Comparison of ENCODE assay signal across 15 mouse cellular contexts in the genomic region with DNA sequence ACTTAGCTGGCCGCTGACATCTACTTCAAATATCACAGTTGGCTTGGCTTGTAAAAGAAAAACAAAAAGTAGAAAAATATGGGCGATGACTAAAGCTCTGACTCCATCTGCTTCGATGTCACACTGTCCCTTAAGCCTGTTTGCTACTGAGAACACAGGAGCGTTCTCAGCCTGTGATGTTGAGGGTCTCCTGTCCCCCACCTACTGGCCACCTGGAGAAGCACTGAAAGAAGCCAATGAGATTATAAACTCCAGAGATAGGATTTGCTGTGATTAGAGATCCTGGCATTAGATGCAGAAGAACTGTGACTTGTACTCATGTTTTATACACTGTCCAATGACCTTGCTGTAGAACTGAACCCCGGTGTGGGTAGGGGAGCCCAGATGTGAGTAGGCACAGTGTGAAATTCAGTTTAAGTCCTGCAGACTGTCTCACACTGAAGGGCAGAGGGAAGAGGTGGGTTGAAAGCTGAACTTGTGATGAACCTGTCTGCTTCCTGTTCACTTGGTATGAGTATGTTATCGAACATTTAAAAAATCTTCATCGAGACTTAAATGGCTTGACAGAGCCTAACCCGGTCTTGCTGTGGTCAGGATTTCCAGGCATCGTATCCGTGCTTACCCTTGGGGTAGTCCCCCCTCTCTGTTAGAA.
DNase-seq lines count a peak whose midpoint lies in the region; ATAC-seq and TF ChIP-seq lines count a peak whose summit lies in the region.
"Had no signal": no experiment of that assay in that cellular context is flagged by ENCODE, and none has a peak within 500 bp of the region (broad histone marks: within the 10 kb centered on the region; RNA-seq: fewer than 3 reads in every experiment).

No protein-coding gene starts in this region.

- DNase-seq in heart, adult 2 months, result no peak
- no peak for DNase-seq in heart, adult 11 months
- DNase-seq in midbrain, postnatal 0 days (ENCODE audit: low spot score), result no peak
- no peak for DNase-seq in midbrain, embryonic 10.5 days (ENCODE audit: low spot score)
- no peak for DNase-seq in brain, embryonic 14.5 days (ENCODE audit: low read depth)
- DNase-seq in urinary bladder, postnatal 25 days (ENCODE audit: low spot score), result no peak
- DNase-seq in cerebellum, adult 18-20 months, result no peak
- DNase-seq: cerebellum, postnatal 25 days; heart, postnatal 4 days; kidney, adult 8-10 months; layer of hippocampus, postnatal 36 days; lung, postnatal 10 days had no signal

- no peaks in the 10 kb centered on the region for H3K79me2 ChIP-seq in heart, adult 2 months (replicated peaks; ENCODE audit: control insufficient read depth, insufficient read depth, low read length)

- H3K4me1 ChIP-seq in heart, adult 2 months (ENCODE audit: control insufficient read depth, insufficient read depth, low read length), result no peaks in the 10 kb centered on the region
- H3K4me1 ChIP-seq in midbrain, postnatal 0 days (ENCODE audit: insufficient read depth, low read length), result no peaks in the 10 kb centered on the region
- H3K4me1 ChIP-seq in midbrain, embryonic 10.5 days, result peaks cover 11% of the 10 kb centered on the region
- H3K4me1 ChIP-seq: limb, embryonic 15.5 days; midbrain, embryonic 15.5 days had no signal

- WGBS in heart, adult 2 months, result 67% methylated on average over 10 of the region's 10 CpGs
- 44% methylated on average over 10 of the region's 10 CpGs for WGBS in midbrain, postnatal 0 days
- WGBS in midbrain, embryonic 10.5 days, result 65% methylated on average over 10 of the region's 10 CpGs

- no peak for TF ChIP-seq POLR2A in heart, adult 2 months (IDR thresholded peaks at IDR 0.05; ENCODE audit: insufficient read depth, low read depth, low read length)
- no peak for TF ChIP-seq POLR2A in brain, embryonic 14.5 days (IDR thresholded peaks at IDR 0.05; ENCODE audit: borderline replicate concordance, extremely low read depth, insufficient read depth, insufficient read length, poor library complexity, severe bottlenecking)

- no peak overlapping the region for H3K9ac ChIP-seq in heart, adult 2 months (ENCODE audit: low read depth, low read length)
- no peak overlapping the region for H3K9ac ChIP-seq in midbrain, postnatal 0 days (replicated peaks; ENCODE audit: low read length, poor library complexity, severe bottlenecking)
- H3K9ac ChIP-seq: limb, embryonic 15.5 days; midbrain, embryonic 15.5 days had no signal

- no peak overlapping the region for H3K4me2 ChIP-seq in midbrain, postnatal 0 days (ENCODE audit: low read depth, low read length, poor library complexity, severe bottlenecking)
- H3K4me2 ChIP-seq: limb, embryonic 15.5 days; midbrain, embryonic 15.5 days had no signal

- intact Hi-C loops in heart, adult 2 months (cut with DNase I), result no loop called here

- TF ChIP-seq CTCF in heart, adult 2 months (IDR thresholded peaks at IDR 0.05), result peak; percentile 26
- TF ChIP-seq CTCF in midbrain, postnatal 0 days (IDR thresholded peaks at IDR 0.05), result peak; percentile 59
- TF ChIP-seq CTCF in brain, embryonic 14.5 days (IDR thresholded peaks at IDR 0.05; ENCODE audit: borderline replicate concordance, extremely low read depth, insufficient read depth, insufficient read length), result peak; percentile 35; the same call in 1 of the 2 replicates

- no peaks in the 10 kb centered on the region for H3K9me3 ChIP-seq in midbrain, postnatal 0 days (ENCODE audit: low read length)
- no peaks in the 10 kb centered on the region for H3K9me3 ChIP-seq in midbrain, embryonic 10.5 days (replicated peaks)
- H3K9me3 ChIP-seq: limb, embryonic 15.5 days; midbrain, embryonic 15.5 days had no signal

- no peak for TF ChIP-seq EP300 in heart, adult 2 months (IDR thresholded peaks at IDR 0.05; ENCODE audit: insufficient read depth, low read depth, low read length)

- no peak for ATAC-seq in midbrain, postnatal 0 days (ENCODE audit: low FRiP score)
- ATAC-seq in megakaryocyte progenitor cell, adult 5-6 weeks (replicated peaks; ENCODE audit: poor library complexity), result no peak
- ATAC-seq: midbrain, embryonic 15.5 days had no signal

- no peak overlapping the region for H3K4me3 ChIP-seq in heart, adult 2 months
- H3K4me3 ChIP-seq in midbrain, postnatal 0 days (ENCODE audit: low read depth, low read length), result no peak overlapping the region
- H3K4me3 ChIP-seq in midbrain, embryonic 10.5 days, result no peak overlapping the region
- H3K4me3 ChIP-seq: limb, embryonic 15.5 days; midbrain, embryonic 15.5 days had no signal

- H3K27me3 ChIP-seq in heart, adult 2 months (ENCODE audit: control insufficient read depth, insufficient read depth, low read length), result no peaks in the 10 kb centered on the region
- H3K27me3 ChIP-seq in midbrain, postnatal 0 days (ENCODE audit: insufficient read depth, low read length), result no peaks in the 10 kb centered on the region
- H3K27me3 ChIP-seq in midbrain, embryonic 10.5 days (ENCODE audit: low read depth, poor library complexity, severe bottlenecking), result no peaks in the 10 kb centered on the region
- H3K27me3 ChIP-seq: limb, embryonic 15.5 days; midbrain, embryonic 15.5 days had no signal

- H3K36me3 ChIP-seq in heart, adult 2 months (ENCODE audit: control insufficient read depth, insufficient read depth, low read length), result no peaks in the 10 kb centered on the region
- H3K36me3 ChIP-seq in midbrain, postnatal 0 days (ENCODE audit: insufficient read depth, low read length), result no peaks in the 10 kb centered on the region
- no peaks in the 10 kb centered on the region for H3K36me3 ChIP-seq in midbrain, embryonic 10.5 days
- H3K36me3 ChIP-seq: limb, embryonic 15.5 days; midbrain, embryonic 15.5 days had no signal

- H3K27ac ChIP-seq in heart, adult 2 months, result no peak overlapping the region
- H3K27ac ChIP-seq in midbrain, postnatal 0 days (ENCODE audit: low read depth, low read length), result no peak overlapping the region
- no peak overlapping the region for H3K27ac ChIP-seq in midbrain, embryonic 10.5 days (replicated peaks)
- H3K27ac ChIP-seq: limb, embryonic 15.5 days; midbrain, embryonic 15.5 days had no signal
